Mouse (Mus musculus) stomach, postnatal 0 days (tissue): Measurements from ENCODE around the gene Ormdl3. TPM values are rescaled to one million over a fixed set of nuclear protein-coding genes. Genes with fewer than 3 reads are reported as not detected.

Source experiments
- ATAC-seq: fragments of 200-750 bp; cut with Nextera tagmentation; 2 replicates; pipeline ENCODE4 v1.8.0; 2017; ENCODE audit not compliant: low FRiP score, low TSS enrichment
- DNase-seq: peaks from one replicate; pipeline ENCODE4 v3.0.0-alpha.2; 2016; ENCODE audit warnings: low spot score
- H3K27ac ChIP-seq: fragments of 300-500 bp; sonication (generic); replicated peaks from 2 replicates; pipeline ENCODE4 v1.5.1; 2014; ENCODE audit warnings: mild to moderate bottlenecking, control low read depth
- H3K27me3 ChIP-seq: fragments of 300-500 bp; sonication (generic); 2 replicates; pipeline ENCODE4 v1.6.1; 2014; ENCODE audit warnings: low read length; ENCODE audit not compliant: control insufficient read depth, insufficient read depth
- H3K36me3 ChIP-seq: fragments of 300-500 bp; sonication (generic); 2 replicates; pipeline ENCODE4 v1.6.1; 2014; ENCODE audit warnings: low read length, mixed read lengths; ENCODE audit not compliant: control insufficient read depth, insufficient read depth
- H3K4me1 ChIP-seq: fragments of 300-500 bp; sonication (generic); replicated peaks from 2 replicates; pipeline ENCODE4 v1.6.1; 2014; ENCODE audit warnings: antibody characterized with exemption; ENCODE audit not compliant: control insufficient read depth, insufficient read depth
- H3K4me2 ChIP-seq: fragments of 300-500 bp; sonication (generic); replicated peaks from 2 replicates; pipeline ENCODE4 v1.6.1; 2014; ENCODE audit warnings: low read depth, mild to moderate bottlenecking, control low read depth, moderate library complexity
- H3K4me3 ChIP-seq: fragments of 300-500 bp; sonication (generic); 2 replicates; pipeline ENCODE4 v1.5.1; 2014; ENCODE audit warnings: low read depth, low read length, control low read depth
- H3K9ac ChIP-seq: fragments of 300-500 bp; sonication (generic); 2 replicates; pipeline ENCODE4 v1.6.1; 2014; ENCODE audit warnings: mild to moderate bottlenecking, low read length, control low read depth, mixed read lengths
- H3K9me3 ChIP-seq: fragments of 300-500 bp; sonication (generic); 2 replicates; pipeline ENCODE4 v1.6.1; 2016; ENCODE audit warnings: low read length; ENCODE audit not compliant: control insufficient read depth
- CTCF ChIP-seq: IDR thresholded peaks from 2 replicates; pipeline ENCODE4 v1.5.1; 2016; ENCODE audit warnings: antibody characterized with exemption, low read depth, mild to moderate bottlenecking, moderate library complexity
- EP300 ChIP-seq: optimal IDR thresholded peaks from 2 replicates; pipeline ENCODE3; 2016; ENCODE audit warnings: antibody characterized with exemption
- WGBS: fragments of 180-500 bp; shearing (Covaris S2); extraction: QIAGEN DNeasy Blood & Tissue Kit; methylation state at CpG from one replicate; pipeline ENCODE4 v1.1.7; 2014; 5-methylcytosine and 5-hydroxymethylcytosine counted together
- polyA plus RNA-seq: library from polyadenylated mRNA; unstranded; fragments of >200 nt; fragmentation: Nextera tagmentation; extraction: Ambion mirVana; gene quantifications from 2 replicates; pipeline ENCODE4 v1.2.1, GENCODE M21; 2015

The Ormdl3 gene
- polyA plus RNA-seq, 1 experiment from 2014 or later: 31.1 TPM

- ATAC-seq (no peak), DNase-seq (no peak)
- no peak overlapping the region for H3K9ac ChIP-seq
- no peaks in the 10 kb centered on the region for H3K36me3 ChIP-seq
- H3K9me3 ChIP-seq: no peaks in the 10 kb centered on the region
- no peak overlapping the region for H3K4me2 ChIP-seq
- TF ChIP-seq CTCF (no peak), EP300 (no peak)
- no peak overlapping the region for H3K27ac ChIP-seq
- H3K4me1 ChIP-seq: peaks cover 8% of the 10 kb centered on the region
- no peak overlapping the region for H3K4me3 ChIP-seq
- 53% methylated on average over 19 of the region's 19 CpGs for WGBS
- no peaks in the 10 kb centered on the region for H3K27me3 ChIP-seq
Measured at GRCm38 (mm10) chr11:98590548-98591445, 3.6 kb upstream of the Ormdl3 start.

GRCm38 (mm10) chr11:98589306-98589705, 2.1 kb upstream of the Ormdl3 start:
- H3K27me3 ChIP-seq: no peaks in the 10 kb centered on the region
- peaks cover 9% of the 10 kb centered on the region for H3K4me1 ChIP-seq
- no peak overlapping the region for H3K4me2 ChIP-seq
- DNase-seq: no peak
- ATAC-seq: no peak
- H3K9ac ChIP-seq: no peak overlapping the region
- WGBS: 74% methylated on average over 8 of the region's 8 CpGs
- no peaks in the 10 kb centered on the region for H3K36me3 ChIP-seq
- H3K9me3 ChIP-seq: no peaks in the 10 kb centered on the region
- TF ChIP-seq EP300 (no peak), CTCF (no peak)
- 0 out of 2 replicates have a peak overlapping the region, but pooled peaks have one; percentile 20 for H3K27ac ChIP-seq
- H3K4me3 ChIP-seq: no peak overlapping the region

GRCm38 (mm10) chr11:98588833-98589281, 1.7 kb upstream of the Ormdl3 start:
- Histone ChIP-seq H3K27me3 (no peaks in the 10 kb centered on the region), H3K9ac (no peak overlapping the region), H3K27ac (peak overlapping the region; percentile 20; the same call in 1 of the 2 replicates), H3K4me3 (no peak overlapping the region), H3K4me1 (peaks cover 9% of the 10 kb centered on the region), H3K36me3 (no peaks in the 10 kb centered on the region), H3K4me2 (peak overlapping the region; percentile 70; the same call in 1 of the 2 replicates), H3K9me3 (no peaks in the 10 kb centered on the region)
- TF ChIP-seq CTCF (no peak), EP300 (no peak)
- DNase-seq (no peak), ATAC-seq (no peak)
- 47% methylated on average over 6 of the region's 6 CpGs for WGBS

- Histone ChIP-seq H3K4me2 (peak overlapping the region; percentile 70), H3K9me3 (no peaks in the 10 kb centered on the region), H3K27ac (peak overlapping the region; percentile 81), H3K36me3 (peaks cover 3% of the 10 kb centered on the region; the same call in 1 of the 2 replicates), H3K4me3 (peak overlapping the region; percentile 84), H3K27me3 (no peaks in the 10 kb centered on the region), H3K9ac (0 out of 2 replicates have a peak overlapping the region, but pooled peaks have one; percentile 19), H3K4me1 (peaks cover 9% of the 10 kb centered on the region)
- peak; percentile 89 for DNase-seq
- 3% methylated on average over 20 of the region's 20 CpGs for WGBS
- peak; percentile 82 for ATAC-seq
- TF ChIP-seq CTCF (no peak), EP300 (no peak)
Measured at GRCm38 (mm10) chr11:98587684-98588546, 747 bp upstream of the Ormdl3 start.

GRCm38 (mm10) chr11:98586087-98586891, 879 bp downstream of the Ormdl3 start:
- H3K9ac ChIP-seq: peak overlapping the region; percentile 87
- 2% methylated on average over 22 of the region's 22 CpGs for WGBS
- H3K4me1 ChIP-seq: peaks cover 9% of the 10 kb centered on the region
- no peaks in the 10 kb centered on the region for H3K27me3 ChIP-seq
- H3K36me3 ChIP-seq: peaks cover 8% of the 10 kb centered on the region
- DNase-seq: peak; percentile 26
- peak overlapping the region; percentile 84 for H3K4me3 ChIP-seq
- peak overlapping the region; percentile 70 for H3K4me2 ChIP-seq
- H3K9me3 ChIP-seq: no peaks in the 10 kb centered on the region
- ATAC-seq: peak; percentile 27
- TF ChIP-seq CTCF (no peak), EP300 (no peak)
- H3K27ac ChIP-seq: peak overlapping the region; percentile 89
